Mouse (Mus musculus): ENCODE data around the gene Spag5. TPM values are rescaled to one million over a fixed set of nuclear protein-coding genes. Genes with fewer than 3 reads are reported as not detected.

Spag5 gene
- total RNA-seq (2023), result 61.2 and 103 TPM in 2 replicates

GRCm38 (mm10) chr11:78301357-78302084 lies at the start of gene Spag5:
Spag5 (plus strand) TSS chr11:78301529.

GRCm38 (mm10) chr11:78261380-78262352 lies 39.7 kb upstream of the Spag5 start, which contains the start of gene 2610507B11Rik:
2610507B11Rik (plus strand) TSS chr11:78261752.

DNA sequence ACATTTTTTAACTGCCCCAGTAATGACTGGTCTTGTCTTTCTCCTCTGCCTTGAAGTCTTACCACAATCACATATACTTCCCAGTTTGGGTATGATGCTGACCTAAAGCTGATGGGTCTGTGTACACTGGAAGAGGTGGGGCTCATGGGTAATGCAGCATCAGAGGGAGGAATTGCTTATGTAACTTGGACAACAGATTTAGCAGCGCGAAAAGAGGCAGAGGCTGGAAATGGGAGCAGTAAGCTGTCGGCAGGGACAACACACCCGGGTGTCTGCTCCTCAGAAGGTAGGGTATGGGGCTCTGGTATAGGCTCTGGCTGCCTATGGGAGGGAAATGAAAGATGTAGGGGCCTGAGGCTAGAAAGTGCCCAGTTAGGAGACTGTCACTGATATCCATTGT lies 10.7 kb upstream of the Spag5 start, which contains the start of gene BC030499:
BC030499 (plus strand) TSS at position 188 of the 400 bp plus-strand sequence.

GRCm38 (mm10) chr11:78322860-78323259 lies 21.5 kb downstream of the Spag5 start, which contains the start of gene Aldoc:
Aldoc (plus strand) TSS chr11:78322968.

GRCm38 (mm10) chr11:78327634-78328511 lies 26.5 kb downstream of the Spag5 start, which contains the start of gene Pigs:
Pigs (plus strand) TSS chr11:78328415.

DNA sequence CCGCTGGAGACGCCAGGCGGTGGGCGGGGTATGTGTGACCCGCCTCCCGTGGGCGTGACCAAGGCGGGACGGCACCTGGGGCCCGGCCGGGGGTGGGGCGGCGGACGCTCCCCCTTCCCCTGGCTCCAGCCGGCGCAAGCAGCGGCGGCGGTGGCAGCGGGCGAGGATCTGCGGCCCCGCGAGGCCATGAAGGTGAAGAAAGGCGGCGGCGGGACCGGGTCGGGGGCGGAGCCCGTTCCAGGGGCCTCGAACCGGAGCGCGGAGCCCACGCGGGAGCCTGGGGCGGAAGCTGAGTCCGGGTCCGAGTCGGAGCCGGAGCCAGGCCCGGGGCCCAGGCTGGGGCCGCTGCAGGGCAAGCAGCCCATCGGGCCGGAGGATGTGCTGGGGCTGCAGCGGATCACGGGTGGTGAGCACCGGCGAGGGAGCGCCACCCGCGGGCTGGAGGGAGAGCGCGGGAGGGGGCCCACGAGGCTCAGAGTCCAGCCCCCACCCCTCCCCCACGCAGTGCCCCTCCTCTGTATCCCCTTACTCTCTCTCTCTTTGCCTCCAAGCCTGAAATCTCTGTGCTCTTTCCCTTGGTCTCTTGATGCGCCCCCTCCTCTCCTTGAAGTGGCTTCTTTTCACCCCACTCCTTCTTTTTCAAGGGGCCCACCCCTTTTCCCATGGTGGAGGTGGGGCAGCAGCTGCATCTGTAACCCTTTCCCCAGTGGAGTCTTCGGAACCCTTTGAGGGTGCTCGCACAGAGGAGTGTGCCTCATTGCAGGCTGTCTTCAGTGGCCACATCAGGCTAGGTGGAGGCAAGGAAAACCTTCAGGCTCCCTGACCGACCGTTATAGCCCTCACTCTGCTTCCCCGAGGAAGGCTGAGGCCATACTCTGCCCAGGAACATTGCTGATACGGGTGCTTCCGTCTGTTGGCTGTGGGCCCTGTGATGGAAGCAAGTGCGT lies 42.3 kb downstream of the Spag5 start, which contains the start of gene Unc119:
Unc119 (plus strand) TSS at position 102 of the 947 bp plus-strand sequence.

Other genes starting within 250 kb of the Spag5 start
- gene Eral1, start 221.1 kb upstream of the Spag5 start, total RNA-seq (2023), result 15.6 and 17.2 TPM in 2 replicates
- gene Fam222b, start 206.9 kb upstream of the Spag5 start, total RNA-seq (2023), result 48.2 and 54.2 TPM in 2 replicates
- 2.9 and 3.7 TPM in 2 replicates for gene Traf4, start 135.9 kb upstream of the Spag5 start, total RNA-seq (2023)
- gene Nek8, start 124.9 kb upstream of the Spag5 start, total RNA-seq (2023), result 3.6 and 3.9 TPM in 2 replicates
- 6.2 and 12.3 TPM in 2 replicates for gene Tlcd1, start 124.8 kb upstream of the Spag5 start, total RNA-seq (2023)
- 588 and 767 TPM in 2 replicates for gene Rpl23a, start 117.9 kb upstream of the Spag5 start, total RNA-seq (2023)
- 0.93 and 9.1 TPM in 2 replicates for gene Rab34, start 113.1 kb upstream of the Spag5 start, total RNA-seq (2023)
- 0.66 and 2.1 TPM in 2 replicates for gene Proca1, start 108.1 kb upstream of the Spag5 start, total RNA-seq (2023)
- gene Sdf2, start 55.8 kb upstream of the Spag5 start, total RNA-seq (2023), result 41.3 and 43.1 TPM in 2 replicates
- 55.6 and 76.7 TPM in 2 replicates for gene Supt6, start 55.5 kb upstream of the Spag5 start, total RNA-seq (2023)
- gene 2610507B11Rik, start 39.8 kb upstream of the Spag5 start, total RNA-seq (2023), result 45.5 and 59.1 TPM in 2 replicates
- gene BC030499, start 10.7 kb upstream of the Spag5 start, total RNA-seq (2023), result not detected in 2 replicates
- 2.1 and 2.5 TPM in 2 replicates for gene Aldoc, start 21.4 kb downstream of the Spag5 start, total RNA-seq (2023)
- 34.3 and 40.8 TPM in 2 replicates for gene Pigs, start 26.9 kb downstream of the Spag5 start, total RNA-seq (2023)
- 115 and 123 TPM in 2 replicates for gene Unc119, start 42.0 kb downstream of the Spag5 start, total RNA-seq (2023)
- gene Foxn1, start 85.0 kb downstream of the Spag5 start, total RNA-seq (2023), result not detected in 2 replicates
- not detected in 2 replicates for gene Slc13a2, start 120.7 kb downstream of the Spag5 start, total RNA-seq (2023)
- gene Slc46a1, start 164.2 kb downstream of the Spag5 start, total RNA-seq (2023), result 0.47 and 0.86 TPM in 2 replicates
- 0.09 and 0.60 TPM in 2 replicates for gene Sarm1, start 196.2 kb downstream of the Spag5 start, total RNA-seq (2023)
- not detected in 2 replicates for gene Vtn, start 197.6 kb downstream of the Spag5 start, total RNA-seq (2023)
- not detected in 2 replicates for gene Sebox, start 201.9 kb downstream of the Spag5 start, total RNA-seq (2023)
- gene Tmem199, start 210.6 kb downstream of the Spag5 start, total RNA-seq (2023), result 12.7 and 18.9 TPM in 2 replicates
- gene Poldip2, start 210.7 kb downstream of the Spag5 start, total RNA-seq (2023), result 14.5 and 18.5 TPM in 2 replicates
- 6.4 and 8.4 TPM in 2 replicates for gene Tnfaip1, start 234.8 kb downstream of the Spag5 start, total RNA-seq (2023)
- gene Ift20, start 234.8 kb downstream of the Spag5 start, total RNA-seq (2023), result 24.9 and 28.1 TPM in 2 replicates
- 7.9 and 9.4 TPM in 2 replicates for gene Tmem97, start 249.2 kb downstream of the Spag5 start, total RNA-seq (2023)

Measured in neutrophil, adult 65 days (primary cell).